Mouse (Mus musculus) gastrocnemius, postnatal 14 days (tissue): ENCODE results near the gene Dld. TPM values are rescaled to one million over a fixed set of nuclear protein-coding genes. Genes with fewer than 3 reads are reported as not detected.

Experiments used
- DNase-seq: peaks from one replicate; pipeline ENCODE4 v3.0.0; 2021; ENCODE audit warnings: mixed read lengths
- intact Hi-C: fragments of 180-260 bp; cut with DNase I; formaldehyde crosslinking; loops from one replicate; pipeline ENCODE4 v1.15.1; 2025; ENCODE audit warnings: low total_unique reads
- long read RNA-seq, 2 experiments: library from polyadenylated mRNA; stranded (forward); transcript quantifications; one replicate each; pipeline ENCODE4 v2.0.0; 2021
- total RNA-seq, 2 experiments: library from RNA; stranded (reverse); gene quantifications; 2 replicates each; pipeline ENCODE4 v1.2.3; 2021

Gene Dld
- total RNA-seq = 100 to 1,000 TPM; 181 to 227 TPM
- long read RNA-seq, experiment 1, transcript Dld-201 (14 exons, 2,544 nt) = major isoform, 308 of 330 reads
- long read RNA-seq, experiment 1, partial matches to known transcripts = 17 of 330 reads
- long read RNA-seq, experiment 1, other reads (novel, unspliced or antisense) = 5 of 330 reads
- long read RNA-seq, experiment 2, transcript Dld-201 (14 exons, 2,544 nt) = major isoform, 276 of 296 reads
- long read RNA-seq, experiment 2, partial matches to known transcripts = 13 of 296 reads
- long read RNA-seq, experiment 2, other reads (novel, unspliced or antisense) = 7 of 296 reads

DNA sequence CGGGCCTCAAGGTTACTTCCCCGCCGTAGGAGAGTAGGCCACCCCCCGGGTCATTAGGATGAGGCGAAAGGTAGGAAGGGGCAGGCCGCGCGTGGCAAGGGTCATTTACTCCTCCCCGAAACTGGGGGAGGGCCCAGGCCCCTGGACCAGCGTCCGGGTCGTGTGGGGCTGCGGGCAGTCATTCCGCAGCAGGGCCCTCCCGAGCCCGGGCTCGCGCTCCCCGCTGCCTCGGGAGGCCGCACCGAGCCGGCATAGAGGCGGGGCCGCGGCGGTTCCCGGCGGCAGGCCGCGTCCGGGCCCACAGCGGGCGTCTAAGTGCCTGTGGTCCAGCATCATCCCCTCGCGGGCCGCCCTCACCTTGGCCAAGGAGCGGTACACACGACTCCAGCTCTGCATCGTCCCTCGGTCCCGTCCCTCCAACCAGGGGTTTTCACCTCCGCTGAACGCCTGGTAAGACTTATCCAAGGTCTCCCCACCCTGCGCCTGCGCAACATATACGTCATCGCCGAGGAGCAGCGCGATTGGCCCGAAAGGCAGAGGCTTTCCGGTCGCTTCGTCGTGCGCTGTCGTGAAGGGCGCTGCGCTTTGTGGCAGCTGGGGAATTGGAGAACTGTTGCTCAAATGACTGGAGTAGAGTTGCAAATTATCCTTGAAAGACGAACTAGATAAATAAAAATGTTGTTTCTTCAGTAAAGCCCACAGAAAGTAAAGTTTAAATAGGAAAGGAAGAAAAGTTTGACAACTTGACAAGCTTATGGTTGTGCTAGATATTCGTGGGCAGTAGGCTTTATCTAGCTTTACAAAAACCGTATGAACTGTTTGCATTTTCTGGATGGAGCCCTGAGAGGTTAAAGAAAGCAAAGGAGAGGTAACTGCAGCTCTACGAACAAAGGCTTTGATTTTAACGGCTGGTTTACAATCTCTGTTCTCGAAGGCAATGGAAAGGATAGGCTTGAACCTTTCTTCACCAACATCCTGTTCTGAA lies at the start of gene Dld:
TSS of gene Dld (minus strand) at position 510 of the 985 bp plus-strand sequence.
- intact Hi-C loops = no loop called here
- peak; percentile 97 for DNase-seq

DNA sequence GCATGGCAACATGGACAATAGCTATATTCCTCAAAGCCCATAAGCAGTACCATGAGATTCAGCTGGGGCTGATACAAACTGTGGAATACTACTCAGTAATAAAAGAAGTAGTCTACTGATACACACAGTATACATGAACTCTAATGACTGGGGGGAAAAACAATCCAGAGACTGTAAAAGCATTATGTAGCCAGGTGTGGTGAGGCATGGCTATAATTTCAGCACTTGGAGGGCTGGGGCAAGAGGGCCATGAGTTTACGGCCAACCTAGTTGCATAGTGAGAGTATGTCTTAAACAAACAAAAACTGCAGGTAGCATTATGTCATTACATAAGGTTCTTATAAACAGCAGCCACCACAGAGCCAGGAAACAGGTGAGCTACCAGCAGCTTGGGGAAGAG lies 49.6 kb upstream of the Dld start:
- intact Hi-C loops = no loop called here
- no peak for DNase-seq

DNA sequence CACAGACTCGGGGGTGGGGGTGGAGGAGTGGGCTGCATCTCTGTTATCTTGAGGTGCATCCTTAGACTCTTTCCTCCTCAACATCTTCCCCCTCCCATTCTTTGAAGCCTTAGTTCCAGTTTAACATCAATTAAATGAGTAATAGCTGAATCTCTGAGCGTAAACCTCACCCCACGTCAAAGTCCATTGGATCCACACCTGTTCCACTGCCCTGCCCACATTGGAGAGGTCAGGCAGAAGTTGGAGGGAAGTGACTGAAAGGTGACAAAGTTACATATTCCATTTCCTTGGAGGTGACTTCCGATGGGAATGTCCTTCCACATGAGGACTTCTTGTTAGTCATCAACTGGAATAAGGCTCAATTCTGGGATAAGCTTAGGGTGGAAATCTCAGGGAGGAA lies 46.5 kb upstream of the Dld start:
- intact Hi-C loops = no loop called here
- no peak for DNase-seq

DNA sequence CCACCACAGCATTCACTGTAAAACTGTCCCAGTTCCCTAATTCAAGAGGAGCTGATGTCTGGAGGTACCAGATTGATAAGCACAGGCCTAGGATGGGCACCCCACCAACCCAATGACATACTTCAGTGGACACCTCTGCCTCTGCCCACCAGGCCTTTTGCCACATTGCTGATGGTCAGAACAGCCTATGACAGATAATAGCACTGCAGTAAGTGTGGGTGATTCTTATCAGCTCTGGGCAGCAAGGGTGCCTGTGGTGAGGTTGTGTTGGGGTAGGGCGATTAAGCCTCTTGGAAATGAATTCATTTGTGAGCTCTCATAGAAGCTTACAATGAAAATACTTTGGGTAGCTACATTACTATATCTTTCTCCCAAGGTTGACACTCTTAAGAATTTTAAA lies 44.6 kb upstream of the Dld start:
- intact Hi-C loops = no loop called here

DNA sequence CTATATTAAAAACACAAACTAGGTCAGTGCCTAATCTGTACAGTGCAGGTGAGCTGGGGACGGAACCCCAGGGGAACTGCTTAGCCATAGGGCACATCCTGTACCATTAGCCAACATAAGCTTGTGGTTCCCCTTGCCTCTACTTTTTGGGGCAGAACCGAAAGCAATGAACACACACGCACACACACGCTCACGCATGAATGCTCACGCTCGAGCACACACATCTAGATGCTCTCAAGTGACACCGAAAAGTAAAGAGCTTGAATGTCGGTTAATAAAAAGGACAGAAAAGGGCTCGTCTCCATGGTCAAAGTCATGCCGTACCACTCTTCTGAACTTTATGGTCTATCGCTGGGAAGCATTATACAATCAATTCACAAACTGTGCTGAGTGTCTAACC lies 40.4 kb upstream of the Dld start:
- no peak for DNase-seq
- intact Hi-C loops = no loop called here

More for the DNA sequence above, 44.6 kb upstream of the Dld start:
- DNase-seq = no peak

DNA sequence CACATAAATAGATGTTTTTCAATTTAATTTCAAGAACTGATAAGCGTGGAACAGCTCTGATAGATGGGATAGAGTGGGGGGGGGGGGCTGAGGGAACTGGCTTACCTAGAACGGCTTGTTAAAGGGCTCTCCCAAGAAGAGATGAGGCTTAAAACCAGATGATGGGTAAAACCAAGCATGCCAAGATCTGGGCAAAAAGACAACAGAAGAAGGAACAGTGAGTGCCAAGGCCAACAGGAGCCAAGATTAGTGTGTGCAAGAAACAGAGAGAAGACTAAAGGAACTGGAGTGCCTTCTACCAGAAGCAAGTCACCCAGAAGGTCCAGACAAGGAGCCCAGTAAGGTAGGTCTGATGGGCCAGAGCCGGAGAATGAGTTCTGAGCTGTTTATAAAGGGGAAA lies 39.3 kb upstream of the Dld start, which contains the start of gene Slc26a3:
TSS of gene Slc26a3 (plus strand) at position 301 of the 400 bp plus-strand sequence.
- no peak for DNase-seq
- intact Hi-C loops = no loop called here

DNA sequence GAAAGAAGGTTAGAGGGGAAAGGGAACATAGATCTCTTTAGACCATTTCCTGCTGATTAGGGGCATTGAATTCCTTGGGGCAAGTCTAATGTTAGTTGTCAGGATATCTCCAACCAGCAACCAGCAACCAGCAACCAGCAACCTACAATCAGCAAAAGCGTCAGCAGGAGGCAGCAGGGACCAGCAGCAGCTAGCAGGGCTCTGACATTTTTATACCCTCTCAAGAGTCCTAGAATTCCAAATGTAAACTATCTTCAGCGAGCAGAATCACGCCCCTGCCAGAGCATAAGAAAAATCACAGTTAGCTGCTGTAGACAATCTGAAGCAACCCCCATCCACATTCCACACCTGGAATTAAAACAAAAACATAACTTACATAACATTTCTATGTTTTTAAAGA lies 36.0 kb upstream of the Dld start:
- intact Hi-C loops = no loop called here
- DNase-seq = no peak

DNA sequence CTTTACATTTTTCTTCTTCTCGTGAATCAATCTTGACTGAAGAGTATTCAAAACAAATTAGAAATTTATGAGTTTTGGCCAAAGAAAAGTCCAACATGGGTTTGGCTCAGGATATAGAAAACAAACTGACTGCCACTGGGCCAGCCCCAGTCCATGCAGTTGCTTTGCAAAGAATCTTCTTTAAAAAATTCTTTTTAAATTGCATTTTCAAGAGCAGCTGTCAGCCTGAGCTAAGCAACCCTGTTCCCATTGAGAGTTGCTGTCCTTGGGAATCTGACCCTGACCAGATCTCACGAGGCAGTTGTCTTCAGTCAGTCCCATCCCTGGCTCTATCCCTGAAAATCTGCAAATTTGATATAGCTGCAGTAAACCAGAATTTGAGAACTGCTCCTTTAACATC lies 31.2 kb upstream of the Dld start:
- intact Hi-C loops = no loop called here
- no peak for DNase-seq

DNA sequence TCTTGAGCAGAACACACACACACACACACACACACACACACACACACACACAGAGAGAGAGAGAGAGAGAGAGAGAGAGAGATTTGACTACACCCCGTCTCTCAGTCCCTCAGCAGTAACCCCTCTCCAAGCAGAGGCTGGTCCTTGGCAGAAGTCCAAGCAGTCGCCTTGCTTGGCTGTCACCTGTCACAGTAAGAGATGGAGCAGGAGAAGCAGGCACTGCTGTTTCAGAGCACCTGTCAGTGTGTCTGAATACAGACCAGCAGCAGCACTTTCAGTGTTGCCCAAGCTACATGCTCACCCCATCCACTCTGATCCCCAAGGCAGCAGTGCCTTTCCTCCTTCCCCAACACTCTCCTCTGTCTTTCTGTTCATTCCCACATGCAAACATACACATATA lies 29.6 kb upstream of the Dld start:
- intact Hi-C loops = no loop called here
- peak; percentile 13 for DNase-seq

DNA sequence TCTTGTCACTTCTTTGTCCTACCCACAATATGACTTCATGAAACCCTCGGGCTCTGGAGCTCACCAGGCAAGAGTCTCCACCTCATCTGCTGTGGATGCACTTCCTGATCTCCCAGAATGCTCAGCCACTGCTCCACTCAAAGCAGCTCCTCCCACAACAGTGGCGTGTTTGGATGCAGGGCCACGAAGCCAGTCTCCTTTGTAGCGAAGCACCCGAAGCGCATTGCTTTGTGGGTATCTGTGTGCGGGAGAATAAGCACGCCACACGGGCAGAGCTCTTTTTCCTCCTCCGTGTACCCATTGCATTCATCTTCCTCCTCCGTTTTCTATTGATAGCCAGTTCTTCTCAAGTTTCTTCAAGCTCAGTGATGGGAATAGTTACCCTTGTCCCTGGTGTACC lies 26.0 kb upstream of the Dld start:
- no peak for DNase-seq
- intact Hi-C loops = no loop called here

DNA sequence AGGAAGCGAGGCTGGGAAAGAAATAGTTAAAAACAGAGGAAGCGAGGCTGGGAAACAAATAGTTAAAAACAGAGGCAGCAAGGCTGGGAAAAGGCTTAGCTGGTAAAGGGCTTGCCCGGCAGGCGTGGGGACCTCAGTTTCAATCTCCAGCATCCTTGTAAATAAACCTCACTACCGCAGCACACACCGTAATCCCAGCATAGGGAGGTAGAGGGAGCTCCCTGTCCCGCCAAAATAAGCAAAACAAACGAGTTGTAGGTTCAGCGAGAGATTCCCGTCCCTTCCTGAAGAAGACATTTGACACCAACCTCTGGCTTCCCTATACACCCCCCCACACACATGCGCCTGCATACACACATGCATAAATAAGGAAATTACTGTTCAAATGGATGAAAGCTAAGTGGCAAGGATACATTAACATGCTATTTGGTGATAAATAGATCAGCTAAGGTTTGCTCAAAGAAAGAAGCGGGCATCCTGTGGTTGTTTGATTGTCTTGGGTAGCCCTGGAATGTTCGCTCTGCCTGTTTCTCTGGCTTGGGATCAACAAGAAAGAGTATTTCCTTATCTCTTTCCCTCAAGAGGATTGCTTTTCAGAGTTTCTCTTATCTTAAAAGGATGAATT lies 25.2 kb upstream of the Dld start:
- intact Hi-C loops = no loop called here
- no peak for DNase-seq

DNA sequence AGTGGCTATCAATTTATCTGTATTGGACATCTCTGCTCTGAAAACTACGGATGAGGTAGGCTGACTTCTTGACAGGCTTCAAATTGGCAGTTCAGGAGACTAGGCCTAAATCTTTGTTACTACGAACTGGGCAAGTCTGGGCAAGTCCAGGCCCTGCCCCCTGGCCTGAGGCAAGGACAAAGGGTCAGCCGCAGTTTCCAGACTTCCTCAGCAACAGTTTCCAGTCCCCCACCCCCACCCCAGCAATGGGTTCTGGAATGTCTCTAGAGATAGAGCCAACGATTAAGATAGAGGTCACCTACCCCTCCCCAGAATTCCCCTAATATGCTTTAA lies 24.0 kb upstream of the Dld start:
- intact Hi-C loops = no loop called here
- no peak for DNase-seq

DNA sequence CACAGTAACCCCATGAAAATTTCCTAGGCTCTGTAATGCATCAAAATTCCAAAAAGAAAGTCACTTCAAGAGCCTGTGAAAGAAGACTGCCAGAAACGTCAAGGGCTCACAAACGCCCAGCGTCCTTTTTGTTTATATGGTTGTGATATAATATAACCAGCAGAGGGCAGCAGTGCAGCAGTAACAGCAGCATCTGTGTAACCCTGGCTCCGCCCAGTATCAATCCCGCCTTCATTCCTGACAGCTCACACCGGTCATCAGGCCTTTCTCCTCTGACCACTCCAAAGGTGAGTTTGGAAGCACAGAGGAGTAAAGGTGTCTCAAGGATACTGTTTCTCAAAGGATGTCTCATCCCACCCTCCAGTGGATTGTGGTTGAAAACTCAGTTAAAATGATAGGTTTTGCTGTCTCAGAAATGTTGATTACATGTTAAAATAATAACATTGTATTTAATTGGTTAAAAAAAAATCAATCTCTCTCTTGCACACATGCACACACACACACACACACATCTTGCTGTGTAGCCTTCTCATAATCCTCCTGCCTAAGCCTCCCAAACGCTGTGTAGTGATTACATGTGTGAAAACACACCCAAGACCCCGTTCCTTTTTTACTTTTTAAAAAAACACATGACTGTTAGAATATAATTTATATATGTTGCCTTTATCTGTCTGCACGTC lies 23.5 kb upstream of the Dld start:
- intact Hi-C loops = no loop called here

DNA sequence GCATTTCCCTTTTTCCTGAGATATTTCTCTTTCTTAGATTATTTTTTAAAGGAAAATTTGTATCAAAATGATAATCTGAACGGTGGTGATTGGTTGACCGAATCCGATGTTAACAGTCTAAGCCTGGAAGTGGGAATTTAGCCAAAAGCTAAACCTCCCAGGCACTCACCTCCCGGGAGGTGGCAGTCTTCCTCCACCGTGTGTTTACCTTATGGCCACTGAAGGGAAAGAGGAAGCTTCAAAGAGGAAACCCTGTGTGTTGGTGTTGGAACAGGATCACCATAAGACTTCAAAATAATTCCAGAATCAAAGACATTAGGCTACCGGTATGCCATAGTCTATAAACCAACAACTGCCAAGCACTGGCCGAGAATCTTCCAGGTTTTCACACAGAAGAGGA lies 18.4 kb upstream of the Dld start:
- no peak for DNase-seq
- intact Hi-C loops = no loop called here

More for the DNA sequence above, 23.5 kb upstream of the Dld start:
- peak; percentile 47 for DNase-seq

DNA sequence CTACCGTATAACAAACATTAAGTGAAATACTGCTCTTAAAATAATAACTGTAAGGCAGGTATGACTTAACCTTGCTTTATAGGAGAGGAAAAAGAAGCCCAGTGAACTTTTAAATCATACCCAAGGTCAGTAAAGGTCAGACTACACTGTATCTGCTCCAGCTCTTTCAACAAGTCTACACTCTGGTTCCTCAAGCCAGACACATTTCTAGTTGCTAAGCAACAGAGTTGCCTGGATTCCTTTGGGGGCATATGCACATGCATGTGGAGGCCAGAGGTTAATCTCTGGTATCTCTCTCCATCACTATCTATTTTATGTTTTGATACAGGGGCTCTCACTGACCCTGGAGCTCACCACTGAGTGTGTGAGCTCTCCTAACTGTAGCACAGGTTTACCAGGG lies 17.9 kb upstream of the Dld start:
- DNase-seq = no peak
- intact Hi-C loops = no loop called here

DNA sequence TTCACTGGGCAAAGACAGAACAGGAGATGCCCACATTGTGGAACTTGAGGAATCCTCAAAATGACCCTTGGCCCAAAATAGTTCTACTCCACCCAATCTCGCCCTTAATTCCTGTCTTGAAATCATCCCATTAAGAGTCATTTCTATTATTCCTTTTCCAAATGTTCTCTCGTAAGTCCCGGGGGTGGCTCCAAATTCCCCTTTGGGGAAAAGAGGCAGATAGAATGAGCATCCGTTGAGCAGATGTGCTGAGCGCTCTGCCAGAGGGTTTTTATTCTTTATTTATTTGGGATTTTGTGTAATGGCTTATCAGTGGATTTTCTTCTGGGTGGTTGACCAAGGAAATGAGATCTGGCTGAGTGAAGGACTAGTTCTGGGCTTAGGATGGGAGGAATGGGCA lies 16.5 kb upstream of the Dld start:
- peak; percentile 53 for DNase-seq
- intact Hi-C loops = no loop called here

DNA sequence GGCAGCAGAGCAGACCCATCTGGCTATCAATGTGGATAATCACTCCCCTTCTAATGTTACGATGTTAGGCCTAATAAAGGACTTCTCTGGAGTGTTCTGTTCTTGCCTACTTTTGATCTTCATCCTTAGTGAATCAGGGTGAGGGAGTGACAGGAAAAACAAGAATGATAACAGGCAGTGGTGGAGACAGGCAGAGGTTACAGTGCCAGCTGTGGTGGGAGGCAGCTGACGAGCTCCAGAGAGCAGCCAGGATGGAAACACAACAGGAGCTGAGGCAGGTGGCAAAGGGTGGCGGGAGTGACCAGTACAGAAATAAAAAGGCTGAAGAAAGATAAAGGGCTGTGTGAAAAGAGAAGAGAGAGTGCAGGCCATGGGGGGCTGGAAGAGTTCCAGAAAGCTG lies 15.2 kb upstream of the Dld start:
- intact Hi-C loops = no loop called here
- no peak for DNase-seq

DNA sequence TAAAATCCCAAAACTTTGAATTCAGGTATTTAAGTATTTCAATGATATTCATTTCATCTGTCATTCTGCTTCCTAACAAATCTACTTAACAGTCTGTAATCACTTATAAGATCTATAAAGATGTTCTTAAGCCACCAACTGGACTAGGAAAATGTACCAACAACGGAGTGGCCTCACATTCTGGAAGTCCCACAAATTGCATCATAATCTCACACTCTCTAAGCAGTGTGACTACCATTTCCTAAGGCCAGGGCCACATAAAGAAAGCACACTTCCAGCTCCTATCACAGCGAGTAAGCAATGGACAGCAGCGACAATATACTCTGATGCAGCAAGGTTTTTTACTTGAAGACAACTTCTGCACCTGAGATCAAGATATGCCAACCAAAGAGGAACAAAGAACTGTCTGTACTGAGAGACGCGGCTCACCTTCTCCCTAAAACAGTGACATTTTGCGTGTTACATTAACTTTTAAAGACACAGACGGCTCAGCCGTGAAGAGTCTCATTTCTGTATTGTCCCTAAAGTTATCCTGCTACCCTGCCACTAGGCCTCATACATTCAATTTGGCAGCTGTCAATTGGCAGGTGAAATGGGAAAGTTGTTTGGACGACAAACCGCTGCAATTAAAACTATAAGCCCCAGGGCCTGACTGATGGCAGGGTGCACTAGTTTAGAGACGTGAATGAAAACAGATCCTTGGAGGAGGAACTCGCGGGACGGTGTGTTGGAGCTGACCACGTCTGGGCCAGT lies 886 bp downstream of the Dld start:
- DNase-seq = no peak
- intact Hi-C loops = no loop called here

DNA sequence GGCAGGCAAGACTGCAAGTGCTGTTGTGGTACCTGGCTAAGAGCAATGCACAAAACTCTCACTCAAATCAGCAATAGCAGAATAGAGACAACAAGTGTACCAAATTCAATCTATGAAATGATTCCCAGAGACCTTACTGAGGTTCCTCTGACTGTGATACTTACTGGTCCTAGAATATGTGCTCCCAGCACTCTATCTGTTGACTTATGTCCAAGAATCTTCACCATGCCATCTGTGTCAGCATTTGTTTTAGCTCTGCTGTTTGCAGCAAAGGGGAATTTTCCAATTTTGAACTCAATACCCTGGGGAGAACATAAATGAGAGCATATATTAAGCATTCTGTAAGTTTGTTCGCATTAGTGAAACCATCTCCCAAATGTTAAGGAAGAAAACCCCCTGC lies 18.0 kb downstream of the Dld start:
- no peak for DNase-seq
- intact Hi-C loops = no loop called here
